Mouse (Mus musculus): ENCODE measurements around the gene Fbxo42. TPM values are rescaled to one million over a fixed set of nuclear protein-coding genes. Genes with fewer than 3 reads are reported as not detected.

The Fbxo42 gene
- polyA plus RNA-seq, 1 experiment from 2014 or later: 23.3 TPM

GRCm38 (mm10) chr4:141228687-141229086 is 81.0 kb downstream of the Fbxo42 start:
- Histone ChIP-seq H3K27ac (replicated peaks) (no peak overlapping the region), H3K9me3 (replicated peaks) (no peaks in the 10 kb centered on the region), H3K4me3 (replicated peaks) (no peak overlapping the region)

GRCm38 (mm10) chr4:141233196-141233595 is 85.5 kb downstream of the Fbxo42 start:
- no peak for ATAC-seq (ENCODE audit: low FRiP score)
- H3K27me3 ChIP-seq (replicated peaks): peaks cover 16% of the 10 kb centered on the region
- no peaks in the 10 kb centered on the region for H3K36me3 ChIP-seq
- no peak overlapping the region for H3K9ac ChIP-seq (replicated peaks)
- H3K4me2 ChIP-seq: no peak overlapping the region
- no peaks in the 10 kb centered on the region for H3K4me1 ChIP-seq
- 94% methylated on average over 4 of the region's 4 CpGs for WGBS
- H3K9me3 ChIP-seq (replicated peaks): no peaks in the 10 kb centered on the region
- H3K4me3 ChIP-seq (replicated peaks): no peak overlapping the region
- no peak overlapping the region for H3K27ac ChIP-seq (replicated peaks)

More at GRCm38 (mm10) chr4:141228687-141229086, 81.0 kb downstream of the Fbxo42 start:
- Histone ChIP-seq H3K4me2 (no peak overlapping the region), H3K36me3 (no peaks in the 10 kb centered on the region), H3K4me1 (no peaks in the 10 kb centered on the region), H3K9ac (replicated peaks) (no peak overlapping the region), H3K27me3 (replicated peaks) (peaks cover 4% of the 10 kb centered on the region; the same call in 1 of the 2 replicates)
- 92% methylated on average over 7 of the region's 7 CpGs for WGBS
- no peak for ATAC-seq (ENCODE audit: low FRiP score)

- Histone ChIP-seq H3K27ac (replicated peaks) (no peak overlapping the region), H3K9ac (replicated peaks) (no peak overlapping the region), H3K4me3 (replicated peaks) (no peak overlapping the region), H3K27me3 (replicated peaks) (peaks cover 41% of the 10 kb centered on the region), H3K9me3 (replicated peaks) (no peaks in the 10 kb centered on the region), H3K4me1 (peaks cover 20% of the 10 kb centered on the region), H3K4me2 (no peak overlapping the region), H3K36me3 (no peaks in the 10 kb centered on the region)
- 52% methylated on average over 6 of the region's 6 CpGs for WGBS
- ATAC-seq (ENCODE audit: low FRiP score): no peak
Measured at GRCm38 (mm10) chr4:141235537-141236111, 87.9 kb downstream of the Fbxo42 start.

- Histone ChIP-seq H3K27me3 (replicated peaks) (peaks cover 53% of the 10 kb centered on the region), H3K4me3 (replicated peaks) (no peak overlapping the region), H3K4me1 (peaks cover 22% of the 10 kb centered on the region), H3K36me3 (no peaks in the 10 kb centered on the region), H3K9ac (replicated peaks) (no peak overlapping the region), H3K27ac (replicated peaks) (no peak overlapping the region), H3K4me2 (no peak overlapping the region), H3K9me3 (replicated peaks) (no peaks in the 10 kb centered on the region)
- ATAC-seq (ENCODE audit: low FRiP score): no peak
- 76% methylated on average over 3 of the region's 3 CpGs for WGBS
Measured at GRCm38 (mm10) chr4:141236856-141237255, 89.1 kb downstream of the Fbxo42 start.

- H3K4me3 ChIP-seq (replicated peaks): peak overlapping the region; percentile 35
- H3K4me1 ChIP-seq: peaks cover 37% of the 10 kb centered on the region
- no peaks in the 10 kb centered on the region for H3K36me3 ChIP-seq
- H3K27ac ChIP-seq (replicated peaks): no peak overlapping the region
- peak; percentile 18; the same call in 1 of the 2 replicates for ATAC-seq (ENCODE audit: low FRiP score)
- H3K4me2 ChIP-seq: peak overlapping the region; percentile 67
- H3K9me3 ChIP-seq (replicated peaks): no peaks in the 10 kb centered on the region
- peak overlapping the region; percentile 34; the same call in 1 of the 2 replicates for H3K9ac ChIP-seq (replicated peaks)
- WGBS: 3% methylated on average over 20 of the region's 20 CpGs
- H3K27me3 ChIP-seq (replicated peaks): peaks cover 67% of the 10 kb centered on the region
Measured at GRCm38 (mm10) chr4:141238492-141239387, 91.0 kb downstream of the Fbxo42 start.

- peaks cover 43% of the 10 kb centered on the region for H3K4me1 ChIP-seq
- 2% methylated on average over 30 of the region's 31 CpGs for WGBS
Measured at GRCm38 (mm10) chr4:141239388-141240125, 91.8 kb downstream of the Fbxo42 start, which contains the start of gene Arhgef19. Gene Arhgef19 (plus strand): TSS chr4:141239499.

GRCm38 (mm10) chr4:141240617-141241016 is 92.9 kb downstream of the Fbxo42 start:
- ATAC-seq (ENCODE audit: low FRiP score): no peak
- Histone ChIP-seq H3K4me2 (0 out of 2 replicates have a peak overlapping the region, but pooled peaks have one; percentile 17), H3K27ac (replicated peaks) (no peak overlapping the region), H3K4me3 (replicated peaks) (no peak overlapping the region), H3K27me3 (replicated peaks) (peaks cover 72% of the 10 kb centered on the region), H3K36me3 (no peaks in the 10 kb centered on the region), H3K9ac (replicated peaks) (no peak overlapping the region), H3K4me1 (peaks cover 51% of the 10 kb centered on the region), H3K9me3 (replicated peaks) (no peaks in the 10 kb centered on the region)
- 1% methylated on average over 14 of the region's 14 CpGs for WGBS

More at GRCm38 (mm10) chr4:141239388-141240125, 91.8 kb downstream of the Fbxo42 start, which contains the start of gene Arhgef19:
- H3K4me3 ChIP-seq (replicated peaks): peak within 1 kb of the TSS; percentile 35
- no peaks in the 10 kb centered on the region for H3K9me3 ChIP-seq (replicated peaks)
- no peaks in the 10 kb centered on the region for H3K36me3 ChIP-seq
- peak; percentile 79 for ATAC-seq (ENCODE audit: low FRiP score)
- H3K27ac ChIP-seq (replicated peaks): no peak within 1 kb of the TSS
- peak within 1 kb of the TSS; percentile 34 for H3K9ac ChIP-seq (replicated peaks)
- peaks cover 67% of the 10 kb centered on the region for H3K27me3 ChIP-seq (replicated peaks)
- peak within 1 kb of the TSS; percentile 67 for H3K4me2 ChIP-seq

- H3K4me3 ChIP-seq (replicated peaks): no peak overlapping the region
- H3K27me3 ChIP-seq (replicated peaks): peaks cover 82% of the 10 kb centered on the region
- peaks cover 63% of the 10 kb centered on the region for H3K4me1 ChIP-seq
- 32% methylated on average over 15 of the region's 15 CpGs for WGBS
- no peak for ATAC-seq (ENCODE audit: low FRiP score)
- no peak overlapping the region for H3K27ac ChIP-seq (replicated peaks)
- no peaks in the 10 kb centered on the region for H3K36me3 ChIP-seq
- H3K9me3 ChIP-seq (replicated peaks): no peaks in the 10 kb centered on the region
- H3K4me2 ChIP-seq: no peak overlapping the region
- H3K9ac ChIP-seq (replicated peaks): no peak overlapping the region
Measured at GRCm38 (mm10) chr4:141241861-141242260, 94.1 kb downstream of the Fbxo42 start.

GRCm38 (mm10) chr4:141242651-141243241 is 95.0 kb downstream of the Fbxo42 start:
- H3K4me1 ChIP-seq: peaks cover 72% of the 10 kb centered on the region
- no peak overlapping the region for H3K4me3 ChIP-seq (replicated peaks)
- 7% methylated on average over 11 of the region's 11 CpGs for WGBS
- no peak overlapping the region for H3K9ac ChIP-seq (replicated peaks)
- no peak overlapping the region for H3K27ac ChIP-seq (replicated peaks)
- H3K4me2 ChIP-seq: peak overlapping the region; percentile 9; the same call in 1 of the 2 replicates
- peaks cover 85% of the 10 kb centered on the region for H3K27me3 ChIP-seq (replicated peaks)
- no peaks in the 10 kb centered on the region for H3K36me3 ChIP-seq
- H3K9me3 ChIP-seq (replicated peaks): no peaks in the 10 kb centered on the region
- ATAC-seq (ENCODE audit: low FRiP score): no peak

GRCm38 (mm10) chr4:141243636-141244035 is 95.9 kb downstream of the Fbxo42 start:
- ATAC-seq (ENCODE audit: low FRiP score): no peak
- peaks cover 86% of the 10 kb centered on the region for H3K27me3 ChIP-seq (replicated peaks)
- no peak overlapping the region for H3K4me3 ChIP-seq (replicated peaks)
- H3K36me3 ChIP-seq: no peaks in the 10 kb centered on the region
- H3K4me1 ChIP-seq: peaks cover 78% of the 10 kb centered on the region
- H3K4me2 ChIP-seq: no peak overlapping the region
- WGBS: 57% methylated on average over 5 of the region's 5 CpGs
- no peak overlapping the region for H3K27ac ChIP-seq (replicated peaks)
- no peak overlapping the region for H3K9ac ChIP-seq (replicated peaks)
- H3K9me3 ChIP-seq (replicated peaks): no peaks in the 10 kb centered on the region

- Histone ChIP-seq H3K4me3 (replicated peaks) (no peak overlapping the region), H3K36me3 (no peaks in the 10 kb centered on the region), H3K27me3 (replicated peaks) (peaks cover 86% of the 10 kb centered on the region), H3K9me3 (replicated peaks) (no peaks in the 10 kb centered on the region), H3K27ac (replicated peaks) (peak overlapping the region; percentile 80), H3K9ac (replicated peaks) (no peak overlapping the region), H3K4me2 (peak overlapping the region; percentile 15; the same call in 1 of the 2 replicates), H3K4me1 (peaks cover 72% of the 10 kb centered on the region)
- WGBS: 49% methylated on average over 5 of the region's 5 CpGs
- ATAC-seq (ENCODE audit: low FRiP score): no peak
Measured at GRCm38 (mm10) chr4:141244401-141244800, 96.7 kb downstream of the Fbxo42 start.

Data from neural tube, embryonic 15.5 days (tissue).